Mouse (Mus musculus) MEL (cell line): ENCODE results near the gene Lmod3.

Source experiments
- CHD1 ChIP-seq: IDR thresholded peaks from 2 replicates; pipeline ENCODE4 v1.6.1; 2012; ENCODE audit warnings: low read depth, mild to moderate bottlenecking, inconsistent platforms, low read length, improper control_type of control experiment
- CHD2 ChIP-seq: IDR thresholded peaks from 2 replicates; pipeline ENCODE4 v1.6.1; 2011; ENCODE audit warnings: low read length, improper control_type of control experiment
- CTCF ChIP-seq, 3 experiments: IDR thresholded peaks in 2 of 3; conservative IDR thresholded peaks in 1 of 3; 2 replicates each; pipeline ENCODE4 v1.5.1; 2011 to 2012; ENCODE audit warnings: low read length in 3 of 3, low read depth in 2 of 3, mild to moderate bottlenecking in 2 of 3, improper control_type of control experiment in 1 of 3, inconsistent platforms in 1 of 3, mixed read lengths in 1 of 3, moderate library complexity in 1 of 3; ENCODE audit not compliant: control insufficient read depth in 1 of 3, insufficient read depth in 1 of 3, poor library complexity in 1 of 3, severe bottlenecking in 1 of 3
- POLR2AphosphoS5 ChIP-seq: IDR thresholded peaks from 2 replicates; pipeline ENCODE4 v1.6.1; 2012; ENCODE audit warnings: low read depth, borderline replicate concordance, mild to moderate bottlenecking, inconsistent platforms, low read length, moderate library complexity, mixed read lengths
- TAL1 ChIP-seq: IDR thresholded peaks from 2 replicates; pipeline ENCODE4 v1.6.1; 2012; ENCODE audit warnings: mild to moderate bottlenecking, inconsistent platforms, low read length, moderate library complexity, mixed read lengths
- TBP ChIP-seq: IDR thresholded peaks from 2 replicates; pipeline ENCODE4 v1.8.0; 2011; ENCODE audit warnings: low read depth, low read length, improper control_type of control experiment
- TCF12 ChIP-seq: IDR thresholded peaks from 2 replicates; pipeline ENCODE4 v1.6.1; 2014; ENCODE audit warnings: low read depth, mild to moderate bottlenecking, inconsistent platforms, low read length, improper control_type of control experiment, moderate library complexity

DNA sequence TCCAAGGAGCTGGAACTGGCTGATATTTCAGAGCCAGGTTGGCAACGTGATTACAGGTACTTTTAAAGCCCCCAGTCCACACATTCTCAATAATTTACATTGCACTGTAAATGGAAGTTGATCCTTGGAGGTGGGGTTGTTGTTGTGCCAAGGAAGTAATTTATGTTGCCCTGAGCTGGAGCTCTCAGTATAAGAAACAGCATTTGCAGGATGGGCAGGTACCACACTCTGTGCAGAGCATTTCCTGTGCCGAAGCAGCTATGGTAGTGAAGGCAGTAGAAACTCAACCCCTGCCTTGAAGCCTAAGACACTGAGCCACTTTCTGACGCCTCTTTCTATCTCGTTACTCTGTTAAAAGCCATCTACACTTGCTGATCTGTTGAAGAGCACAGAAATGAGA is 23.2 kb upstream of the Lmod3 start:
- no peak for TF ChIP-seq CTCF (IDR thresholded peaks at IDR 0.05 in 2 of 3, conservative IDR thresholded peaks at IDR 0.05 in 1 of 3; ENCODE audit: control insufficient read depth in 1 of 3, insufficient read depth in 1 of 3, low read depth in 2 of 3, low read length in 3 of 3, poor library complexity in 1 of 3, severe bottlenecking in 1 of 3)
- no peak for TF ChIP-seq CHD1
- no peak for TF ChIP-seq CHD2
- TF ChIP-seq TCF12: no peak
- no peak for TF ChIP-seq TAL1
- TF ChIP-seq TBP: no peak
- no peak for TF ChIP-seq POLR2AphosphoS5
